Comparison of ENCODE assay signal across 23 mouse cellular contexts in the genomic region with DNA sequence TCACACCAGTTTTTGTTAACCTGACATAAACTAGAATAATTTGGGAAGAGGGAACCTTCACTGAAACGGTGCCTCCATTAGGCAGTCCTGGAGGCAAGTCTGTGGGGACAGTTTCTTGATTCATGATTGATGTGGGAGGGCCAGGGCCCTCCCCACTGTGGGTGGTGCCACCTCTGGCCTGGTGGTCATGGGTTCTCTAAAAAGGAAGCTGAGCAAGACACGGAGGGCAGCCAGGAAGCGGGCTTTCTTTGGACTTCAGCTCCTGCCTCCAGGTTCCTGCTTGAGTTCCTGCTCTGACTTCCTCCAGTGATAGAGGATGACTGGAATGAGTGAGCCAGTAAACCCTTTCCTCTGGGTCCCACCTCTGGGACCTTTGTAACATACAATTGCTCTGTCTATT. TPM values are rescaled to one million over a fixed set of nuclear protein-coding genes. Genes with fewer than 3 reads are reported as not detected.
DNase-seq lines count a peak whose midpoint lies in the region.
"Had no signal": no experiment of that assay in that cellular context is flagged by ENCODE, and none has a peak within 500 bp of the region (broad histone marks: within the 10 kb centered on the region; RNA-seq: fewer than 3 reads in every experiment).

No protein-coding gene starts in this region.

- DNase-seq in heart, adult 11 months, result peak; percentile 82
- no peak for DNase-seq in heart, adult 18-20 months
- DNase-seq in thymus, postnatal 4 days, result peak; percentile 5
- DNase-seq in thymus, postnatal 14 days, result no peak
- peak; percentile 48 for DNase-seq in induced T-regulatory cell, adult 2 months (ENCODE audit: low read depth)
- DNase-seq in splenic B cell, adult 2 months (ENCODE audit: low read depth, low spot score), result peak; percentile 59
- DNase-seq in MN1 (ENCODE audit: low spot score), result no peak
- DNase-seq in cerebellum, postnatal 25 days, result no peak
- DNase-seq: adrenal gland, adult 8-10 months; adrenal gland, postnatal 14 days; adrenal gland, postnatal 36 days; cerebellum, adult 11 months; cerebellum, adult 18-20 months; cerebellum, adult 8-10 months; cerebellum, adult 9-11 months; cerebellum, postnatal 14 days; forebrain, postnatal 0 days had no signal

- no peaks in the 10 kb centered on the region for H3K36me3 ChIP-seq in splenic B cell, adult 2 months (ENCODE audit: control insufficient read depth, insufficient read depth, low read length, poor library complexity, severe bottlenecking)
- H3K36me3 ChIP-seq: embryonic facial prominence, embryonic 10.5 days; embryonic facial prominence, embryonic 12.5 days; forebrain, embryonic 15.5 days had no signal

- no peaks in the 10 kb centered on the region for H3K27me3 ChIP-seq in splenic B cell, adult 2 months (ENCODE audit: control insufficient read depth, insufficient read depth, low read length, poor library complexity, severe bottlenecking)
- H3K27me3 ChIP-seq: embryonic facial prominence, embryonic 12.5 days; forebrain, embryonic 13.5 days; forebrain, embryonic 15.5 days; Patski had no signal

RNA-seq across cellular contexts. Expression of gene Irf4, which starts 39.4 kb away (rescaled TPM):
- 1 to 10 TPM; 1.1 to 5.5 TPM for total RNA-seq in heart, adult 18-20 months (2021)
- total RNA-seq: MEL had no signal

Comparison
In these comparisons a context has a peak if more than half of its experiments do, and no peak if none do; other contexts are left out.
1. DNase-seq: peak in heart, adult 11 months (single experiment), thymus, postnatal 4 days (single experiment), induced T-regulatory cell, adult 2 months (single experiment) and splenic B cell, adult 2 months (single experiment); none in heart, adult 18-20 months (0 of 2), thymus, postnatal 14 days (single experiment), MN1 (single experiment) and cerebellum, postnatal 25 days (0 of 2).